Mouse (Mus musculus): ENCODE measurements around the gene Hspb1.

The Hspb1 gene

GRCm38 (mm10) chr5:135887675-135888102, at the start of gene Hspb1:
Hspb1 (plus strand) TSS chr5:135887919.
- peak; percentile 98 for DNase-seq (ENCODE audit: low read depth, low spot score)

- DNase-seq (ENCODE audit: low read depth, low spot score), result no peak
Observed at GRCm38 (mm10) chr5:135841651-135842050, 46.1 kb upstream of the Hspb1 start.

- peak; percentile 69 for DNase-seq (ENCODE audit: low read depth, low spot score)
Observed at GRCm38 (mm10) chr5:135843418-135843817, 44.3 kb upstream of the Hspb1 start.

GRCm38 (mm10) chr5:135845676-135846320, 41.9 kb upstream of the Hspb1 start:
- no peak for DNase-seq (ENCODE audit: low read depth, low spot score)

- DNase-seq (ENCODE audit: low read depth, low spot score), result peak; percentile 81
Observed at GRCm38 (mm10) chr5:135847460-135847859, 40.3 kb upstream of the Hspb1 start.

GRCm38 (mm10) chr5:135847881-135848280, 39.8 kb upstream of the Hspb1 start:
- DNase-seq (ENCODE audit: low read depth, low spot score), result no peak

- DNase-seq (ENCODE audit: low read depth, low spot score), result peak; percentile 82
Observed at GRCm38 (mm10) chr5:135851024-135851423, 36.7 kb upstream of the Hspb1 start.

- DNase-seq (ENCODE audit: low read depth, low spot score), result no peak
Observed at GRCm38 (mm10) chr5:135851481-135851880, 36.2 kb upstream of the Hspb1 start.

GRCm38 (mm10) chr5:135852421-135852820, 35.3 kb upstream of the Hspb1 start:
- DNase-seq (ENCODE audit: low read depth, low spot score), result peak; percentile 90

- DNase-seq (ENCODE audit: low read depth, low spot score), result no peak
Observed at GRCm38 (mm10) chr5:135853731-135854130, 34.0 kb upstream of the Hspb1 start.

- peak; percentile 79 for DNase-seq (ENCODE audit: low read depth, low spot score)
Observed at GRCm38 (mm10) chr5:135855156-135855555, 32.6 kb upstream of the Hspb1 start.

- DNase-seq (ENCODE audit: low read depth, low spot score), result no peak
Observed at GRCm38 (mm10) chr5:135866662-135867061, 21.1 kb upstream of the Hspb1 start.

- no peak for DNase-seq (ENCODE audit: low read depth, low spot score)
Observed at GRCm38 (mm10) chr5:135867637-135868593, 19.8 kb upstream of the Hspb1 start.

- peak; percentile 30 for DNase-seq (ENCODE audit: low read depth, low spot score)
Observed at GRCm38 (mm10) chr5:135868653-135869052, 19.1 kb upstream of the Hspb1 start.

- peak; percentile 34 for DNase-seq (ENCODE audit: low read depth, low spot score)
Observed at GRCm38 (mm10) chr5:135869661-135870423, 17.9 kb upstream of the Hspb1 start.

GRCm38 (mm10) chr5:135870505-135870904, 17.2 kb upstream of the Hspb1 start:
- DNase-seq (ENCODE audit: low read depth, low spot score), result no peak

- DNase-seq (ENCODE audit: low read depth, low spot score), result peak; percentile 72
Observed at GRCm38 (mm10) chr5:135872996-135873395, 14.7 kb upstream of the Hspb1 start.

- no peak for DNase-seq (ENCODE audit: low read depth, low spot score)
Observed at GRCm38 (mm10) chr5:135873753-135874152, 14.0 kb upstream of the Hspb1 start.

GRCm38 (mm10) chr5:135877180-135877579, 10.5 kb upstream of the Hspb1 start:
- peak; percentile 72 for DNase-seq (ENCODE audit: low read depth, low spot score)

GRCm38 (mm10) chr5:135877831-135878231, 9.9 kb upstream of the Hspb1 start:
- peak; percentile 89 for DNase-seq (ENCODE audit: low read depth, low spot score)

- no peak for DNase-seq (ENCODE audit: low read depth, low spot score)
Observed at GRCm38 (mm10) chr5:135879449-135880158, 8.1 kb upstream of the Hspb1 start.

Measured in ZHBTc4 (cell line).